Mouse (Mus musculus): Measurements from ENCODE around the gene Kcna1. TPM values are rescaled to one million over a fixed set of nuclear protein-coding genes. Genes with fewer than 3 reads are reported as not detected.

Gene Kcna1
- polyA plus RNA-seq, 1 experiment from 2014 or later: 0.50 TPM

Other genes starting within 250 kb of the Kcna1 start
- 10.5 and 11.5 TPM in 2 replicates for gene Kcna5, start 111.0 kb downstream of the Kcna1 start, polyA plus RNA-seq (2014; fragmentation: Nextera tagmentation; extraction: Ambion mirVana)
- 2.6 and 2.7 TPM in 2 replicates for gene Kcna6, start 94.3 kb upstream of the Kcna1 start, polyA plus RNA-seq (2014; fragmentation: Nextera tagmentation; extraction: Ambion mirVana)
- 212 and 219 TPM in 2 replicates for gene Ndufa9, start 202.8 kb upstream of the Kcna1 start, polyA plus RNA-seq (2014; fragmentation: Nextera tagmentation; extraction: Ambion mirVana)
- gene Akap3, start 206.7 kb upstream of the Kcna1 start, polyA plus RNA-seq (2014; fragmentation: Nextera tagmentation; extraction: Ambion mirVana): 0.08 TPM in 1 of 2 replicates, not detected in the other

Measured in intestine, embryonic 14.5 days (tissue).